ENCODE assay signal across 10 mouse cellular contexts in the genomic region with DNA sequence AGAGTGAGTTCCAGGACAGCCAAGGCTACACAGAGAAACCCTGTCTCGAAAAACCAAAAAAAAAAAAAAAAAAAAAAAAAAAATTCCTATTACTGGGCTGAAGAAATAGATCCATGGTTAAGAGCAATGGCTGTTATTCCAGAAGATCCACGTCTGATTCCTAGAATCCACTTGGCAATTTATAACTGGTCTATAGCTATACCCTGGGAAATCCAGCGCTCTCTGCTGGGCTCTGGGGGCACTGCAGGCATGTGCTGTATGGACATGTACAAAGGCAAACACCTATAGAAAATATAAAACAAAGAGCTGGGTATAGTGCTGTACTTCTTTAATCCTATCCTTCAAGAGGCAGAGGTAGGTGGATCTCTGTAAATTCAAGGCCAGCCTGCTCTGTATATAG. TPM values are rescaled to one million over a fixed set of nuclear protein-coding genes. Genes with fewer than 3 reads are reported as not detected.
DNase-seq lines count a peak whose midpoint lies in the region; ATAC-seq and TF ChIP-seq lines count a peak whose summit lies in the region.
"Had no signal": no experiment of that assay in that cellular context is flagged by ENCODE, and none has a peak within 500 bp of the region (broad histone marks: within the 10 kb centered on the region; RNA-seq: fewer than 3 reads in every experiment).

No protein-coding gene starts in this region.

- no peak overlapping the region for H3K9ac ChIP-seq in neural tube, embryonic 11.5 days (ENCODE audit: low read length)
- H3K9ac ChIP-seq in forebrain, postnatal 0 days, result no peak overlapping the region

- H3K27ac ChIP-seq in neural tube, embryonic 11.5 days (ENCODE audit: low read depth, low read length), result no peak overlapping the region
- H3K27ac ChIP-seq in forebrain, postnatal 0 days (ENCODE audit: low read depth, low read length), result no peak overlapping the region

- H3K27me3 ChIP-seq in neural tube, embryonic 11.5 days (ENCODE audit: control insufficient read depth, insufficient read depth, low read length), result no peaks in the 10 kb centered on the region
- no peaks in the 10 kb centered on the region for H3K27me3 ChIP-seq in forebrain, postnatal 0 days (ENCODE audit: insufficient read depth, low read length)

- ATAC-seq in CD4-positive, CD25-positive, alpha-beta regulatory T cell, adult 4 months, result no peak
- no peak for ATAC-seq in neural tube, embryonic 11.5 days (ENCODE audit: insufficient read depth, low FRiP score, low TSS enrichment)
- no peak for ATAC-seq in forebrain, postnatal 0 days
- ATAC-seq in inflammation-experienced regulatory T-cells, adult 6 months, result no peak

- H3K4me2 ChIP-seq in neural tube, embryonic 11.5 days (ENCODE audit: low read depth), result no peak overlapping the region
- H3K4me2 ChIP-seq in forebrain, postnatal 0 days (ENCODE audit: low read depth), result no peak overlapping the region

- H3K36me3 ChIP-seq in neural tube, embryonic 11.5 days (ENCODE audit: control insufficient read depth, insufficient read depth, low read length), result peaks cover 4% of the 10 kb centered on the region
- peaks cover 18% of the 10 kb centered on the region; the same call in 1 of the 2 replicates for H3K36me3 ChIP-seq in forebrain, postnatal 0 days (ENCODE audit: insufficient read depth)

- peak; percentile 66 for DNase-seq in CD4-positive, CD25-positive, alpha-beta regulatory T cell, adult 2 months (ENCODE audit: low read depth, low spot score)
- peak; percentile 24 for DNase-seq in neural tube, embryonic 11.5 days (ENCODE audit: low spot score)
- no peak for DNase-seq in neural tube, embryonic 10.5 days (ENCODE audit: extremely low spot score, low spot score)
- peak; percentile 37 for DNase-seq in lung, postnatal 14 days
- DNase-seq in thymus, postnatal 10 days (ENCODE audit: low spot score in 2 of 2), result peak; percentile 7 to 50
- DNase-seq in forebrain, postnatal 0 days, result no peak
- DNase-seq: kidney, adult 11 months had no signal

- no peaks in the 10 kb centered on the region for H3K9me3 ChIP-seq in neural tube, embryonic 11.5 days (ENCODE audit: control insufficient read depth, low read length)
- no peaks in the 10 kb centered on the region for H3K9me3 ChIP-seq in forebrain, postnatal 0 days (ENCODE audit: low read length)

- no peaks in the 10 kb centered on the region for H3K4me1 ChIP-seq in neural tube, embryonic 11.5 days (ENCODE audit: control insufficient read depth, insufficient read depth, low read length)
- no peaks in the 10 kb centered on the region for H3K4me1 ChIP-seq in forebrain, postnatal 0 days (ENCODE audit: insufficient read depth)

- TF ChIP-seq CTCF in forebrain, postnatal 0 days (IDR thresholded peaks at IDR 0.05; ENCODE audit: low read depth), result no peak

- H3K4me3 ChIP-seq in neural tube, embryonic 11.5 days (ENCODE audit: low read depth, low read length), result no peak overlapping the region
- no peak overlapping the region for H3K4me3 ChIP-seq in forebrain, postnatal 0 days (ENCODE audit: low read depth, low read length)
- H3K4me3 ChIP-seq: erythroblast, embryonic 14.5 days had no signal

- WGBS in neural tube, embryonic 11.5 days, result 86% methylated on average over 2 of the region's 3 CpGs
- WGBS in forebrain, postnatal 0 days, result 79% methylated on average over 2 of the region's 3 CpGs

RNA-seq across cellular contexts. Expression of gene Pigl, which starts 31.2 kb away (rescaled TPM):
- 10 to 100 TPM in 1 of 2 experiments, 1 to 10 TPM in 1; 9.2 to 13.9 TPM for polyA plus RNA-seq in CD4-positive, CD25-positive, alpha-beta regulatory T cell, adult 4 months (2017; shearing (Covaris generic))
- polyA plus RNA-seq in neural tube, embryonic 11.5 days (2014; fragmentation: Nextera tagmentation; extraction: Ambion mirVana), result 13.1 and 15.3 TPM in 2 replicates
- 4.6 and 4.8 TPM in 2 replicates for total RNA-seq in forebrain, postnatal 0 days (2014; rRNA removed)
- polyA plus RNA-seq in forebrain, postnatal 0 days (2015; fragmentation: Nextera tagmentation; extraction: Ambion mirVana), result 4.6 and 5.9 TPM in 2 replicates
- 10 to 100 TPM in 2 of 3 experiments, 1 to 10 TPM in 1; 5.6 to 12.4 (median 11.5) TPM for polyA plus RNA-seq in inflammation-experienced regulatory T-cells, adult 6 months (2017; shearing (Covaris generic))

RNA-seq across cellular contexts. Expression of gene Ncor1, which starts 31.2 kb away (rescaled TPM):
- 100 to 1,000 TPM; 170 to 205 TPM for polyA plus RNA-seq in CD4-positive, CD25-positive, alpha-beta regulatory T cell, adult 4 months (2017; shearing (Covaris generic))
- polyA plus RNA-seq in neural tube, embryonic 11.5 days (2014; fragmentation: Nextera tagmentation; extraction: Ambion mirVana), result 160 and 176 TPM in 2 replicates
- total RNA-seq in forebrain, postnatal 0 days (2014; rRNA removed), result 117 and 122 TPM in 2 replicates
- 108 and 153 TPM in 2 replicates for polyA plus RNA-seq in forebrain, postnatal 0 days (2015; fragmentation: Nextera tagmentation; extraction: Ambion mirVana)
- 100 to 1,000 TPM; 165 to 215 (median 193) TPM for polyA plus RNA-seq in inflammation-experienced regulatory T-cells, adult 6 months (2017; shearing (Covaris generic))

Comparison
In these comparisons a context has a peak if more than half of its experiments do, and no peak if none do; other contexts are left out.
1. DNase-seq: peak in CD4-positive, CD25-positive, alpha-beta regulatory T cell, adult 2 months (single experiment), neural tube, embryonic 11.5 days (single experiment), lung, postnatal 14 days (single experiment) and thymus, postnatal 10 days (2 of 2); none in neural tube, embryonic 10.5 days (single experiment) and forebrain, postnatal 0 days (single experiment).